Comparison of ENCODE assay signal across 8 mouse cellular contexts in the genomic region with DNA sequence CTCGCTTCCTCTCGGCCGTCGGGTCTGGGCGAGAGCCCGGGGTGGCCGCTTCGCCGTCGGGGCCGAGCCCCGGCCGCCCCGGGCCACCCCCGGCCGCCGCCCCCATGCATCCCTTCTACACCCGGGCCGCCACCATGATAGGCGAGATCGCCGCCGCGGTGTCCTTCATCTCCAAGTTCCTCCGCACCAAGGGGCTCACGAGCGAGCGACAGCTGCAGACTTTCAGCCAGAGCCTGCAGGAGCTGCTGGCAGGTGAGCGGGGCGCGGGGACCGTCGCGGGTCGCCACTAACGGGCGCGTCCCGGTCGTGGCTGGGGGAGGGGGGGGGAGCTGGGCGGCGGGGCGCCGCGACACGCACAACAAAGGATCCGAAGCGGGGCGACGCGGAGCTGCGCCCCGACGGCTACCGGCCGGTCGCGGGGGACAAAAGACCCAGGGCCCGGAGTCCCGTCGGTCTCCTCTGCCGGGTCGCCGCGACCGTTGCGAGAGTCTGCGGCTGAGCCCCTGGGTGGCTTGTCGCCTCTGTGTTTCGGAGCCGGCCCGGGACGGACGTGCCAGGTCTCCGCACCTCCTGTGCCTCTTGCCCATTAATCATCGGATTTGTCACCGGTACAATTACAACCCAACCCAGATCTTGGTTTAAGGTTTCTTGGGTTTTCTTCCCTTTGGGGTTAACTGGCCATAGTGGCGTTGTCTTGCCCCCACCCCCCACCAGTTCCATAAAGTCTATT. TPM values are rescaled to one million over a fixed set of nuclear protein-coding genes. Genes with fewer than 3 reads are reported as not detected.
DNase-seq lines count a peak whose midpoint lies in the region; ATAC-seq and TF ChIP-seq lines count a peak whose summit lies in the region.

No protein-coding gene starts in this region.

- H3K4me3 ChIP-seq in cortical plate, adult 2 months (ENCODE audit: insufficient read depth, low read length), result peak overlapping the region; percentile 37
- H3K4me3 ChIP-seq in heart, adult 2 months, result peak overlapping the region; percentile 90
- H3K4me3 ChIP-seq in kidney, adult 2 months (ENCODE audit: insufficient read depth, low read depth, low read length), result peak overlapping the region; percentile 97
- peak overlapping the region; percentile 96 for H3K4me3 ChIP-seq in liver, embryonic 16.5 days (ENCODE audit: low read depth, low read length)
- H3K4me3 ChIP-seq in neural tube, embryonic 14.5 days (ENCODE audit: low read depth, low read length), result peak overlapping the region; percentile 99

- peaks cover 17% of the 10 kb centered on the region for H3K36me3 ChIP-seq in heart, adult 2 months (ENCODE audit: control insufficient read depth, insufficient read depth, low read length)
- peaks cover 6% of the 10 kb centered on the region for H3K36me3 ChIP-seq in kidney, adult 2 months (ENCODE audit: control insufficient read depth, insufficient read depth, low read length)
- H3K36me3 ChIP-seq in liver, embryonic 16.5 days (ENCODE audit: control insufficient read depth, insufficient read depth), result no peaks in the 10 kb centered on the region
- H3K36me3 ChIP-seq in neural tube, embryonic 14.5 days (ENCODE audit: control insufficient read depth, insufficient read depth, low read length), result no peaks in the 10 kb centered on the region

- H3K4me2 ChIP-seq in liver, embryonic 16.5 days (ENCODE audit: low read depth, low read length), result peak overlapping the region; percentile 80
- peak overlapping the region; percentile 47; the same call in 1 of the 2 replicates for H3K4me2 ChIP-seq in neural tube, embryonic 14.5 days (ENCODE audit: low read depth, low read length)

- H3K9me3 ChIP-seq in liver, embryonic 16.5 days (replicated peaks; ENCODE audit: control insufficient read depth, low read length), result no peaks in the 10 kb centered on the region
- H3K9me3 ChIP-seq in neural tube, embryonic 14.5 days (ENCODE audit: control insufficient read depth, low read length), result no peaks in the 10 kb centered on the region

- WGBS in heart, adult 2 months, result under 1% methylated on average over 75 of the region's 78 CpGs
- WGBS in kidney, adult 2 months, result under 1% methylated on average over 77 of the region's 78 CpGs
- WGBS in liver, embryonic 16.5 days (ENCODE audit: insufficient replicate concordance), result under 1% methylated on average over 62 of the region's 78 CpGs
- under 1% methylated on average over 50 of the region's 78 CpGs for WGBS in neural tube, embryonic 14.5 days

- ATAC-seq in liver, embryonic 16.5 days (ENCODE audit: low read depth), result peak; percentile 22
- ATAC-seq in neural tube, embryonic 14.5 days (ENCODE audit: low read depth), result peak; percentile 48

- peaks cover 1% of the 10 kb centered on the region; the same call in 1 of the 2 replicates for H3K4me1 ChIP-seq in cortical plate, adult 2 months (ENCODE audit: control insufficient read depth, insufficient read depth, low read length)
- peaks cover 2% of the 10 kb centered on the region; the same call in 1 of the 2 replicates for H3K4me1 ChIP-seq in heart, adult 2 months (ENCODE audit: control insufficient read depth, insufficient read depth, low read length)
- H3K4me1 ChIP-seq in kidney, adult 2 months (ENCODE audit: control insufficient read depth, insufficient read depth, low read length), result peaks cover 15% of the 10 kb centered on the region
- peaks cover 8% of the 10 kb centered on the region for H3K4me1 ChIP-seq in liver, embryonic 16.5 days (ENCODE audit: control insufficient read depth, low read depth, low read length)
- peaks cover 13% of the 10 kb centered on the region for H3K4me1 ChIP-seq in neural tube, embryonic 14.5 days (ENCODE audit: control insufficient read depth, insufficient read depth, low read length)

- peak overlapping the region; percentile 90 for H3K9ac ChIP-seq in heart, adult 2 months (ENCODE audit: low read depth, low read length)
- H3K9ac ChIP-seq in liver, embryonic 16.5 days (ENCODE audit: low read depth, low read length), result peak overlapping the region; percentile 99
- H3K9ac ChIP-seq in neural tube, embryonic 14.5 days (replicated peaks; ENCODE audit: low read depth, low read length), result peak overlapping the region; percentile 99

- intact Hi-C loops in heart, adult 2 months (cut with DNase I), result loop anchor here (2.0 to 5.0 kb wide), 4 partner anchors 133 to 695 kb away; no protein-coding TSS in a partner anchor

- H3K27me3 ChIP-seq in heart, adult 2 months (ENCODE audit: control insufficient read depth, insufficient read depth, low read length), result no peaks in the 10 kb centered on the region
- H3K27me3 ChIP-seq in kidney, adult 2 months (replicated peaks; ENCODE audit: control insufficient read depth, insufficient read depth, low read length), result no peaks in the 10 kb centered on the region
- no peaks in the 10 kb centered on the region for H3K27me3 ChIP-seq in liver, embryonic 16.5 days (ENCODE audit: control insufficient read depth, insufficient read depth, low read depth, low read length)
- H3K27me3 ChIP-seq in neural tube, embryonic 14.5 days (ENCODE audit: control insufficient read depth, insufficient read depth, low read length), result no peaks in the 10 kb centered on the region; the same call in 1 of the 2 replicates

- H3K27ac ChIP-seq in cortical plate, adult 2 months (ENCODE audit: insufficient read depth, low read length), result peak overlapping the region; percentile 83
- H3K27ac ChIP-seq in heart, adult 2 months, result peak overlapping the region; percentile 98
- peak overlapping the region; percentile 98 for H3K27ac ChIP-seq in kidney, adult 2 months (ENCODE audit: insufficient read depth, low read depth, low read length)
- peak overlapping the region; percentile 94 for H3K27ac ChIP-seq in liver, embryonic 16.5 days (ENCODE audit: low read length)
- H3K27ac ChIP-seq in neural tube, embryonic 14.5 days (ENCODE audit: low read depth, low read length), result peak overlapping the region; percentile 96

- TF ChIP-seq EP300 in heart, adult 2 months (IDR thresholded peaks at IDR 0.05; ENCODE audit: insufficient read depth, low read depth, low read length), result no peak

- TF ChIP-seq CTCF in cortical plate, adult 2 months (IDR thresholded peaks at IDR 0.05; ENCODE audit: extremely low read depth, insufficient read depth, low read length), result no peak
- no peak for TF ChIP-seq CTCF in heart, adult 2 months (IDR thresholded peaks at IDR 0.05)
- no peak for TF ChIP-seq CTCF in kidney, adult 2 months (conservative IDR thresholded peaks at IDR 0.05; ENCODE audit: insufficient read depth, insufficient read length, low read depth, low read length)

- no peak for TF ChIP-seq POLR2A in cortical plate, adult 2 months (IDR thresholded peaks at IDR 0.05; ENCODE audit: extremely low read depth, insufficient read depth, low read length)
- no peak for TF ChIP-seq POLR2A in heart, adult 2 months (IDR thresholded peaks at IDR 0.05; ENCODE audit: insufficient read depth, low read depth, low read length)
- no peak for TF ChIP-seq POLR2A in kidney, adult 2 months (IDR thresholded peaks at IDR 0.05; ENCODE audit: low read depth, low read length)

- H3K79me2 ChIP-seq in heart, adult 2 months (replicated peaks; ENCODE audit: control insufficient read depth, insufficient read depth, low read length), result peaks cover 5% of the 10 kb centered on the region; the same call in 1 of the 2 replicates

- DNase-seq in left cerebral cortex, adult 18-20 months (ENCODE audit: low spot score in 2 of 2), result peak; percentile 11 to 31
- no peak for DNase-seq in left cerebral cortex, adult 11 months (ENCODE audit: low spot score)
- peak; percentile 65 to 72 for DNase-seq in heart, adult 2 months
- peak; percentile 53 for DNase-seq in kidney, adult 2 months
- peak; percentile 66 to 78 for DNase-seq in thymus, postnatal 36 days

RNA-seq across cellular contexts. Expression of a gene that starts 0.6 kb away (rescaled TPM):
- total RNA-seq in left cerebral cortex, adult 18-20 months (2021), result 10 to 100 TPM; 33.7 to 37.3 TPM
- 16.8 and 18.6 TPM in 2 replicates for polyA plus RNA-seq in cortical plate, adult 2 months (2012; rRNA removed)
- total RNA-seq in heart, adult 2 months (2021), result 10 to 100 TPM; 28.5 to 45.2 TPM
- 10.4 and 11.7 TPM in 2 replicates for polyA plus RNA-seq in heart, adult 2 months (2012; rRNA removed)
- polyA plus RNA-seq in kidney, adult 2 months (2012; rRNA removed), result 16.3 and 35.5 TPM in 2 replicates
- 10.3 and 14.5 TPM in 2 replicates for polyA plus RNA-seq in liver, embryonic 16.5 days (2015; fragmentation: Nextera tagmentation; extraction: Ambion mirVana)
- 51.1 and 53.3 TPM in 2 replicates for polyA plus RNA-seq in neural tube, embryonic 14.5 days (2014; fragmentation: Nextera tagmentation; extraction: Ambion mirVana)

Comparison
In these comparisons a context has a peak if more than half of its experiments do, and no peak if none do; other contexts are left out.
1. H3K4me3 ChIP-seq: peak in every context shown above with its lines; median percentile 99 in neural tube, embryonic 14.5 days; 97 in kidney, adult 2 months; 96 in liver, embryonic 16.5 days; 90 in heart, adult 2 months; 37 in cortical plate, adult 2 months.